Mouse (Mus musculus): ENCODE data around the gene Gm42688. TPM values are rescaled to one million over a fixed set of nuclear protein-coding genes. Genes with fewer than 3 reads are reported as not detected.
A peak's percentile ranks its signal among the peaks of the same experiment; 100 is the strongest.

Gene Gm42688
- polyA plus RNA-seq, 1 experiment from 2014 or later: 2.7 TPM

- no peak overlapping the region for H3K9ac ChIP-seq
- H3K27ac ChIP-seq: no peak overlapping the region
- H3K4me1 ChIP-seq: peaks cover 31% of the 10 kb centered on the region
- no peaks in the 10 kb centered on the region for H3K9me3 ChIP-seq
- no peak overlapping the region for H3K4me3 ChIP-seq (replicated peaks)
- no peak for ATAC-seq (ENCODE audit: insufficient read depth, low FRiP score, low read depth)
- H3K27me3 ChIP-seq (replicated peaks): no peaks in the 10 kb centered on the region
- H3K36me3 ChIP-seq: peaks cover under 1% of the 10 kb centered on the region; the same call in 1 of the 2 replicates
- H3K4me2 ChIP-seq: no peak overlapping the region
- 82% methylated on average over 4 of the region's 4 CpGs for WGBS
These were observed 10.2 kb downstream of the Gm42688 start for GRCm38 (mm10) chr6:83111510-83112136.

GRCm38 (mm10) chr6:83115011-83115671, 13.7 kb downstream of the Gm42688 start, which contains the start of gene Mogs:
Gene Mogs, plus strand, starts transcription at chr6:83115496.
- Histone ChIP-seq H3K4me2 (peak within 1 kb of the TSS; percentile 88), H3K9me3 (no peaks in the 10 kb centered on the region), H3K4me1 (peaks cover 34% of the 10 kb centered on the region), H3K4me3 (replicated peaks) (peak within 1 kb of the TSS; percentile 68), H3K27ac (peak within 1 kb of the TSS; percentile 86), H3K9ac (peak within 1 kb of the TSS; percentile 66), H3K36me3 (peaks cover 18% of the 10 kb centered on the region), H3K27me3 (replicated peaks) (no peaks in the 10 kb centered on the region)
- WGBS: under 1% methylated on average over 55 of the region's 58 CpGs
- peak; percentile 90 for ATAC-seq (ENCODE audit: insufficient read depth, low FRiP score, low read depth)

GRCm38 (mm10) chr6:83115682-83116372, 14.4 kb downstream of the Gm42688 start:
- peak overlapping the region; percentile 86 for H3K27ac ChIP-seq
- peaks cover 18% of the 10 kb centered on the region for H3K36me3 ChIP-seq
- H3K27me3 ChIP-seq (replicated peaks): no peaks in the 10 kb centered on the region
- H3K4me1 ChIP-seq: peaks cover 39% of the 10 kb centered on the region
- 1% methylated on average over 38 of the region's 48 CpGs for WGBS
- peak overlapping the region; percentile 88 for H3K4me2 ChIP-seq
- H3K9ac ChIP-seq: peak overlapping the region; percentile 66
- peak; percentile 54 for ATAC-seq (ENCODE audit: insufficient read depth, low FRiP score, low read depth)
- peak overlapping the region; percentile 68 for H3K4me3 ChIP-seq (replicated peaks)
- no peaks in the 10 kb centered on the region for H3K9me3 ChIP-seq

DNA sequence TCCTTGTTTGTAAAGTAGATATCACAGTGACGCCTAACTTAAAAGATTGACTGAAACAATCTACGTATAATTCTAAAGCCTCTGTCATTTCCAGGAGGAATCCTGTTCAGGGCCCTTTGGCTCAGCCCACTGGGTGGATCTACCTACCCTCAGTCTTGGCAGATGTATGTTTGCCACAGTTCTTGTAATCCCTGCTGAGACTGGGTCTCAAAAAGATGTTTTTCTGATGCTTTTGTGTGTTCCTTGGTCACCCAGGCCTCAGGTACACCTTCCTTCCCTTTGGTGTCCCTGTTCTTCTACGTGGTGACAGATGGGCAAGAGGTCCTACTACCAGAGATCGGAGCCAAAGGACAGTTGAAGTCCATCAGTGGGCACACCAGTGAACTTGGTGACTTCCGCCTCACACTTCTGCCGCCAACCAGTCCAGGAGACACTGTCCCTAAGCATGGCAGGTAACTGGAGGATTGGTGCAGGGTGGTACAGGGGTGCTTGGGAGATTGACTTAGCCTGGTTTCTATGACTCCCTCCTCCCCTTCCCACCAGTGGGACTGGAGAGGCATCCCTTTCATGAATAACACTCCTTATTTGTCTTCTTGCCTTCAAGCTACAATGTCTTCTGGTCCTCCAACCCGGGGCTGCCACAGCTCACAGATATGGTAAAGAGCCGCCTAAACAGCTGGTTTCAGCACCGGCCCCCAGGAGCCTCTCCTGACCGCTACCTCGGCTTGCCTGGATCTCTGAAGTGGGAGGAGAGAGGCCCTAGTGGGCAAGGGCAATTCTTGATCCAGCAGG, 15.2 kb downstream of the Gm42688 start:
- peak overlapping the region; percentile 88 for H3K4me2 ChIP-seq
- peaks cover 18% of the 10 kb centered on the region for H3K36me3 ChIP-seq
- WGBS: 65% methylated on average over 11 of the region's 11 CpGs
- peak overlapping the region; percentile 68 for H3K4me3 ChIP-seq (replicated peaks)
- peaks cover 39% of the 10 kb centered on the region for H3K4me1 ChIP-seq
- no peak for ATAC-seq (ENCODE audit: insufficient read depth, low FRiP score, low read depth)
- no peaks in the 10 kb centered on the region for H3K27me3 ChIP-seq (replicated peaks)
- peak overlapping the region; percentile 66; the same call in 1 of the 2 replicates for H3K9ac ChIP-seq
- no peak overlapping the region for H3K27ac ChIP-seq
- H3K9me3 ChIP-seq: no peaks in the 10 kb centered on the region

DNA sequence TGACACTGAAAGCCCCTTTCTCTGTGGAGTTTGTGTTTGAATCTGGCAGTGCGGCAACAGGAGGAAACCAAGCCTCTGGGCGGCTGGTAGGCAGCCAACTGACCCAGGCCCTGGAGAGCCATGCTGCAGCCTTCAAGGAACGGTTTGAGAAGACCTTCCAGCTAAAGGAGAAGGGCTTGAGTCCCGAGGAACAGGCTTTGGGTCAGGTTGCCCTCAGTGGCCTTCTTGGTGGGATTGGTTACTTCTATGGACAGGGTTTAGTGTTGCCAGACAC, 15.7 kb downstream of the Gm42688 start:
- no peak overlapping the region for H3K4me3 ChIP-seq (replicated peaks)
- no peak overlapping the region for H3K9ac ChIP-seq

GRCm38 (mm10) chr6:83117616-83118015, 16.2 kb downstream of the Gm42688 start:
- peaks cover 46% of the 10 kb centered on the region for H3K4me1 ChIP-seq
- no peaks in the 10 kb centered on the region for H3K27me3 ChIP-seq (replicated peaks)
- no peak overlapping the region for H3K27ac ChIP-seq
- ATAC-seq (ENCODE audit: insufficient read depth, low FRiP score, low read depth): no peak
- H3K36me3 ChIP-seq: peaks cover 18% of the 10 kb centered on the region
- H3K9ac ChIP-seq: no peak overlapping the region
- H3K9me3 ChIP-seq: no peaks in the 10 kb centered on the region
- H3K4me3 ChIP-seq (replicated peaks): no peak overlapping the region
- H3K4me2 ChIP-seq: no peak overlapping the region
- WGBS: 83% methylated on average over 13 of the region's 13 CpGs

More for the DNA sequence above, 15.7 kb downstream of the Gm42688 start:
- ATAC-seq (ENCODE audit: insufficient read depth, low FRiP score, low read depth): no peak
- Histone ChIP-seq H3K27ac (no peak overlapping the region), H3K4me2 (peak overlapping the region; percentile 88; the same call in 1 of the 2 replicates), H3K9me3 (no peaks in the 10 kb centered on the region), H3K27me3 (replicated peaks) (no peaks in the 10 kb centered on the region), H3K4me1 (peaks cover 40% of the 10 kb centered on the region), H3K36me3 (peaks cover 18% of the 10 kb centered on the region)
- WGBS: 83% methylated on average over 4 of the region's 4 CpGs

DNA sequence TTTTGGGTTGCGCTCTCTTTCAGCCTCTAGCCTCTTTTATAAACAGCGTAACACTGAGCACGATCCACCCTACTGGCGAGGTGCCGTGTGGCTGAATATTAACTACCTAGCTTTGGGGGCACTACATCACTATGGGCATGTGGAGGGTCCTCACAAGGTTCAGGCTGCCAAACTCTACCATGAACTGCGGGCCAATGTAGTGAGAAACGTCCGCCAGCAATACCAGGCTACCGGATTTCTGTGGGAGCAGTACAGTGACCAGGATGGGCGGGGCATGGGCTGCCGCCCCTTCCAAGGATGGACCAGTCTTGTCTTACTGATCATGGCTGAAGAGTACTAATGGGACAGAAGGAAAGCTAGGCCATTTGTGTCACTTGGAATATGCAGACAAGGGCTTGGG, 17.0 kb downstream of the Gm42688 start:
- H3K36me3 ChIP-seq: peaks cover 18% of the 10 kb centered on the region
- no peaks in the 10 kb centered on the region for H3K27me3 ChIP-seq (replicated peaks)
- ATAC-seq (ENCODE audit: insufficient read depth, low FRiP score, low read depth): no peak
- H3K4me2 ChIP-seq: no peak overlapping the region
- H3K4me1 ChIP-seq: peaks cover 52% of the 10 kb centered on the region
- no peak overlapping the region for H3K4me3 ChIP-seq (replicated peaks)
- no peak overlapping the region for H3K27ac ChIP-seq
- WGBS: 81% methylated on average over 11 of the region's 11 CpGs
- no peak overlapping the region for H3K9ac ChIP-seq
- H3K9me3 ChIP-seq: no peaks in the 10 kb centered on the region

DNA sequence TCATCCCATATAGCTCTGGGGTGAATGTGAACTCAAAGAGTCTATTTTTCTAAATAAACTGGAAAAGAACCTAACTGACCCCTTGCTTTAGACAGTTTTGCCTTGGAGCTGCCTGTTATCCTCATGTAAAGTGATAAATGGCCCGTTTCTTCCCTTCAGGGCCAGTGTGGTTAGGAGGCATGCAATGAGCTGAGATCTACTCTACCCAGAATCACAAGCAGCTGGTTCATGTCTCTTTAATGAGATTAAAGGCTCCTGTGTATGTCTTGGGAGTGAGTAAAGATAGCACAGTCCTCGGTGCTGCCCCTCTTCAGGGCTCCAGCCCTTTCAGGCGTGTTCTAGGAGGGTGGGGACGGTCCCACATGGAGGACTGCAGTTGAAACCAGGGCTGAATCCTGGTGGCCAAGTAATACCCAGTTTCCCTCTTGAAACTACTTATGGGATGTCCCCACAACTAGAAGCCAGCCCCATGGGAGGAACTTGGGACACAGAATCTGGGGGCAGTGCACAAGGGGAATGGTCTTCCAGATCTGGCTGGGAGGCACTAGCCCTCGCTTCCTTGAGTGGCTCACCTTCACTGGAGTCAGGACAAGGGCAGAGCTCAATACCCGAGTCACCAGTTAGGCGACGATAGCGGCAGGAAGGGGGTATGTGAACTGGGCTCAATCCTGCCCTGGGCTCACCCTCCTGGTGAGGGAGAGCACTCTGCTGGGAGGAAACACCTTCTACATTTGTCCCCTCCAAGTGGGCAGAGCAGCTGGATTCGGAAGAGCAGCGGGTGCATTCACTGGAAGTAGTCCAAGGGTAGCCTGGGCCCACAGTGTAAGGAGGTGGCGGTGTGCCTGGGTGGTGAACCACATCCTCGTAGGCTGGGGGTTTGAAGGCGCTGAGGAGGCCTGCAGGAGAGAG, 17.7 kb downstream of the Gm42688 start:
- no peak overlapping the region for H3K4me2 ChIP-seq
- no peak for ATAC-seq (ENCODE audit: insufficient read depth, low FRiP score, low read depth)
- no peaks in the 10 kb centered on the region for H3K27me3 ChIP-seq (replicated peaks)
- H3K4me3 ChIP-seq (replicated peaks): no peak overlapping the region
- H3K27ac ChIP-seq: no peak overlapping the region
- no peak overlapping the region for H3K9ac ChIP-seq
- peaks cover 55% of the 10 kb centered on the region for H3K4me1 ChIP-seq
- WGBS: 75% methylated on average over 14 of the region's 14 CpGs
- H3K9me3 ChIP-seq: no peaks in the 10 kb centered on the region
- peaks cover 18% of the 10 kb centered on the region for H3K36me3 ChIP-seq

- Histone ChIP-seq H3K9ac (no peak overlapping the region), H3K4me1 (peaks cover 57% of the 10 kb centered on the region), H3K27ac (no peak overlapping the region), H3K27me3 (replicated peaks) (no peaks in the 10 kb centered on the region), H3K9me3 (no peaks in the 10 kb centered on the region), H3K36me3 (peaks cover 18% of the 10 kb centered on the region), H3K4me2 (peak overlapping the region; percentile 97; the same call in 1 of the 2 replicates), H3K4me3 (replicated peaks) (no peak overlapping the region; the same call in 1 of the 2 replicates)
- ATAC-seq (ENCODE audit: insufficient read depth, low FRiP score, low read depth): no peak
- WGBS: 78% methylated on average over 7 of the region's 7 CpGs
These were observed 18.3 kb downstream of the Gm42688 start for GRCm38 (mm10) chr6:83119734-83120051.

GRCm38 (mm10) chr6:83120930-83121862, 19.8 kb downstream of the Gm42688 start, which contains the start of gene Wbp1:
Gene Wbp1, minus strand, starts transcription at chr6:83121559.
- H3K4me3 ChIP-seq (replicated peaks): peak within 1 kb of the TSS; percentile 59
- H3K36me3 ChIP-seq: peaks cover 18% of the 10 kb centered on the region
- H3K27me3 ChIP-seq (replicated peaks): no peaks in the 10 kb centered on the region
- ATAC-seq (ENCODE audit: insufficient read depth, low FRiP score, low read depth): peak; percentile 95
- peak within 1 kb of the TSS; percentile 98 for H3K27ac ChIP-seq
- H3K9me3 ChIP-seq: no peaks in the 10 kb centered on the region
- H3K9ac ChIP-seq: peak within 1 kb of the TSS; percentile 75
- under 1% methylated on average over 38 of the region's 38 CpGs for WGBS
- peaks cover 53% of the 10 kb centered on the region for H3K4me1 ChIP-seq
- peak within 1 kb of the TSS; percentile 97 for H3K4me2 ChIP-seq

All from stomach, embryonic 15.5 days (tissue).